Mouse (Mus musculus) stomach, postnatal 0 days (tissue): Measurements from ENCODE around the gene Uqcrc2. TPM values are rescaled to one million over a fixed set of nuclear protein-coding genes. Genes with fewer than 3 reads are reported as not detected.

ENCODE experiments used
- ATAC-seq: fragments of 200-750 bp; cut with Nextera tagmentation; 2 replicates; pipeline ENCODE4 v1.8.0; 2017; ENCODE audit not compliant: low FRiP score, low TSS enrichment
- DNase-seq: peaks from one replicate; pipeline ENCODE4 v3.0.0-alpha.2; 2016; ENCODE audit warnings: low spot score
- H3K27ac ChIP-seq: fragments of 300-500 bp; sonication (generic); replicated peaks from 2 replicates; pipeline ENCODE4 v1.5.1; 2014; ENCODE audit warnings: mild to moderate bottlenecking, control low read depth
- H3K27me3 ChIP-seq: fragments of 300-500 bp; sonication (generic); 2 replicates; pipeline ENCODE4 v1.6.1; 2014; ENCODE audit warnings: low read length; ENCODE audit not compliant: control insufficient read depth, insufficient read depth
- H3K36me3 ChIP-seq: fragments of 300-500 bp; sonication (generic); 2 replicates; pipeline ENCODE4 v1.6.1; 2014; ENCODE audit warnings: low read length, mixed read lengths; ENCODE audit not compliant: control insufficient read depth, insufficient read depth
- H3K4me1 ChIP-seq: fragments of 300-500 bp; sonication (generic); replicated peaks from 2 replicates; pipeline ENCODE4 v1.6.1; 2014; ENCODE audit warnings: antibody characterized with exemption; ENCODE audit not compliant: control insufficient read depth, insufficient read depth
- H3K4me2 ChIP-seq: fragments of 300-500 bp; sonication (generic); replicated peaks from 2 replicates; pipeline ENCODE4 v1.6.1; 2014; ENCODE audit warnings: low read depth, mild to moderate bottlenecking, control low read depth, moderate library complexity
- H3K4me3 ChIP-seq: fragments of 300-500 bp; sonication (generic); 2 replicates; pipeline ENCODE4 v1.5.1; 2014; ENCODE audit warnings: low read depth, low read length, control low read depth
- H3K9ac ChIP-seq: fragments of 300-500 bp; sonication (generic); 2 replicates; pipeline ENCODE4 v1.6.1; 2014; ENCODE audit warnings: mild to moderate bottlenecking, low read length, control low read depth, mixed read lengths
- H3K9me3 ChIP-seq: fragments of 300-500 bp; sonication (generic); 2 replicates; pipeline ENCODE4 v1.6.1; 2016; ENCODE audit warnings: low read length; ENCODE audit not compliant: control insufficient read depth
- CTCF ChIP-seq: IDR thresholded peaks from 2 replicates; pipeline ENCODE4 v1.5.1; 2016; ENCODE audit warnings: antibody characterized with exemption, low read depth, mild to moderate bottlenecking, moderate library complexity
- EP300 ChIP-seq: optimal IDR thresholded peaks from 2 replicates; pipeline ENCODE3; 2016; ENCODE audit warnings: antibody characterized with exemption
- WGBS: fragments of 180-500 bp; shearing (Covaris S2); extraction: QIAGEN DNeasy Blood & Tissue Kit; methylation state at CpG from one replicate; pipeline ENCODE4 v1.1.7; 2014; 5-methylcytosine and 5-hydroxymethylcytosine counted together
- polyA plus RNA-seq: library from polyadenylated mRNA; unstranded; fragments of >200 nt; fragmentation: Nextera tagmentation; extraction: Ambion mirVana; gene quantifications from 2 replicates; pipeline ENCODE4 v1.2.1, GENCODE M21; 2015

The Uqcrc2 gene
- polyA plus RNA-seq, 1 experiment from 2014 or later = 191 TPM

- Histone ChIP-seq H3K4me3 (peak overlapping the region; percentile 89), H3K27me3 (no peaks in the 10 kb centered on the region), H3K9me3 (no peaks in the 10 kb centered on the region), H3K9ac (peak overlapping the region; percentile 83), H3K36me3 (no peaks in the 10 kb centered on the region), H3K4me1 (no peaks in the 10 kb centered on the region), H3K4me2 (peak overlapping the region; percentile 85), H3K27ac (peak overlapping the region; percentile 83)
- TF ChIP-seq CTCF (no peak), EP300 (no peak)
- DNase-seq (peak; percentile 34), ATAC-seq (no peak; the same call in 1 of the 2 replicates)
- 2% methylated on average over 42 of the region's 42 CpGs for WGBS
Observed at GRCm38 (mm10) chr7:120677764-120678531, 43.0 kb downstream of the Uqcrc2 start.

- Histone ChIP-seq H3K4me1 (no peaks in the 10 kb centered on the region), H3K9me3 (no peaks in the 10 kb centered on the region), H3K27ac (no peak overlapping the region), H3K27me3 (no peaks in the 10 kb centered on the region), H3K4me2 (peak overlapping the region; percentile 85), H3K9ac (no peak overlapping the region), H3K4me3 (no peak overlapping the region), H3K36me3 (no peaks in the 10 kb centered on the region)
- DNase-seq (no peak), ATAC-seq (no peak)
- TF ChIP-seq EP300 (no peak), CTCF (no peak)
- 33% methylated on average over 8 of the region's 8 CpGs for WGBS
Observed at GRCm38 (mm10) chr7:120679023-120679422, 44.0 kb downstream of the Uqcrc2 start.

- TF ChIP-seq EP300 (no peak), CTCF (no peak)
- no peaks in the 10 kb centered on the region for H3K9me3 ChIP-seq
- DNase-seq = no peak
- no peaks in the 10 kb centered on the region; the same call in 1 of the 2 replicates for H3K4me1 ChIP-seq
- WGBS = 51% methylated on average over 4 of the region's 4 CpGs
- no peaks in the 10 kb centered on the region for H3K27me3 ChIP-seq
- no peak overlapping the region for H3K27ac ChIP-seq
- ATAC-seq = no peak
- H3K4me2 ChIP-seq = no peak overlapping the region
- no peak overlapping the region for H3K9ac ChIP-seq
- no peaks in the 10 kb centered on the region for H3K36me3 ChIP-seq
- no peak overlapping the region for H3K4me3 ChIP-seq
Observed at GRCm38 (mm10) chr7:120682002-120682401, 47.0 kb downstream of the Uqcrc2 start.

- no peak overlapping the region for H3K27ac ChIP-seq
- no peak for DNase-seq
Observed at GRCm38 (mm10) chr7:120684731-120685161, 49.8 kb downstream of the Uqcrc2 start.

GRCm38 (mm10) chr7:120685227-120685626 is 50.3 kb downstream of the Uqcrc2 start:
- Histone ChIP-seq H3K9me3 (no peaks in the 10 kb centered on the region), H3K4me3 (no peak overlapping the region), H3K4me2 (no peak overlapping the region), H3K9ac (no peak overlapping the region), H3K27ac (no peak overlapping the region), H3K27me3 (no peaks in the 10 kb centered on the region), H3K36me3 (no peaks in the 10 kb centered on the region), H3K4me1 (no peaks in the 10 kb centered on the region; the same call in 1 of the 2 replicates)
- TF ChIP-seq EP300 (no peak), CTCF (no peak)
- 41% methylated on average over 6 of the region's 6 CpGs for WGBS
- DNase-seq = no peak
- ATAC-seq = no peak

More at GRCm38 (mm10) chr7:120684731-120685161, 49.8 kb downstream of the Uqcrc2 start:
- no peaks in the 10 kb centered on the region for H3K36me3 ChIP-seq
- H3K27me3 ChIP-seq = no peaks in the 10 kb centered on the region
- no peak overlapping the region for H3K4me3 ChIP-seq
- no peak for ATAC-seq
- no peaks in the 10 kb centered on the region for H3K9me3 ChIP-seq
- no peaks in the 10 kb centered on the region; the same call in 1 of the 2 replicates for H3K4me1 ChIP-seq
- H3K4me2 ChIP-seq = no peak overlapping the region
- 32% methylated on average over 2 of the region's 2 CpGs for WGBS
- no peak for TF ChIP-seq CTCF
- no peak for TF ChIP-seq EP300
- H3K9ac ChIP-seq = no peak overlapping the region

DNA sequence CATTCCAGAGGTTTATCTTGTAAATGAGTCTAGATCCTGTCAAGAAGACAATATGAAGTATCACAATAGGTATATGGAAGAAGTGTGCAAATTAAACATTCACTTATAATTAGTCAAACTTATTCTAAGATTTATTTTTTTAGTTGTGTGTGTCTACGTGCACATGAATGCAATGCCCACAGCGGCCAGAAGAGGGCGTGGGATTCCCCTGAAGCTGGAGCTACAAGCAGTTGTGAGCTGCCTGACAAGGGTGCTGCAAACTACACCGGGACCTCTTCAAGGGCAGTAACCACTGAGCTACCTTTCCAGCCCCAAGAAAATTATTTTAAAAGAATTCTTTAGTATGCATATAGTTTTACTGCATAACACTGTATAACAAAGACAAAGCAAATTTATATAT is 55.7 kb downstream of the Uqcrc2 start:
- TF ChIP-seq EP300 (no peak), CTCF (peak; percentile 48)
- no peak overlapping the region for H3K27ac ChIP-seq
- H3K4me3 ChIP-seq = no peak overlapping the region
- no peak for DNase-seq
- 76% methylated on average over 4 of the region's 4 CpGs for WGBS
- ATAC-seq = no peak
- no peak overlapping the region for H3K9ac ChIP-seq
- no peaks in the 10 kb centered on the region for H3K27me3 ChIP-seq
- H3K36me3 ChIP-seq = no peaks in the 10 kb centered on the region
- H3K4me1 ChIP-seq = no peaks in the 10 kb centered on the region
- H3K4me2 ChIP-seq = no peak overlapping the region
- no peaks in the 10 kb centered on the region for H3K9me3 ChIP-seq
